Mouse (Mus musculus): ENCODE results near the gene Shc4. TPM values are rescaled to one million over a fixed set of nuclear protein-coding genes. Genes with fewer than 3 reads are reported as not detected.

The Shc4 gene
- polyA plus RNA-seq, 1 experiment from 2014 or later, result 4.3 TPM

DNA sequence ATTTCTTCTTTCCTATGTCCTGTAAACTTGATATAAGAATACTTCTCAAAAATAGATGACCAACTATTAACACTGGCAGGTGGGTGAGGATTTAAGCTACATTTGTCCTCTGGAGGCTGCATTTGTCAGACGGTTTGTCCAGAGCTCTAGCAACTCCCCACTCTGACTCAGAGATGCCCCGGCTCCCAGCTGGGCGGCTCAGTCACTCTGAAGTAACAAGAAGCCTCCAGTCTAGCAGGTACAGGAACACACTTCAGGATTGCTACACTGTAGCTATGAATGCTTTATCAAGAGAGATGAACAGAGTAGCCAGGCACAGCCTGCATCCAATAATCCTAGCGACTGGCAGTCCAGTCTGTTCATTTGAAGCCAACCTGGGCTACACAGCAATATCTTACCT lies 125.0 kb downstream of the Shc4 start:
- peaks cover 22% of the 10 kb centered on the region for H3K36me3 ChIP-seq
- no peak overlapping the region for H3K4me2 ChIP-seq
- H3K27me3 ChIP-seq (replicated peaks), result no peaks in the 10 kb centered on the region
- no peak overlapping the region for H3K9ac ChIP-seq (replicated peaks)
- 84% methylated on average over 4 of the region's 4 CpGs for WGBS
- H3K27ac ChIP-seq (replicated peaks), result no peak overlapping the region
- no peaks in the 10 kb centered on the region for H3K9me3 ChIP-seq (replicated peaks)
- H3K4me3 ChIP-seq (replicated peaks), result no peak overlapping the region
- ATAC-seq (ENCODE audit: low FRiP score), result no peak
- no peaks in the 10 kb centered on the region for H3K4me1 ChIP-seq

DNA sequence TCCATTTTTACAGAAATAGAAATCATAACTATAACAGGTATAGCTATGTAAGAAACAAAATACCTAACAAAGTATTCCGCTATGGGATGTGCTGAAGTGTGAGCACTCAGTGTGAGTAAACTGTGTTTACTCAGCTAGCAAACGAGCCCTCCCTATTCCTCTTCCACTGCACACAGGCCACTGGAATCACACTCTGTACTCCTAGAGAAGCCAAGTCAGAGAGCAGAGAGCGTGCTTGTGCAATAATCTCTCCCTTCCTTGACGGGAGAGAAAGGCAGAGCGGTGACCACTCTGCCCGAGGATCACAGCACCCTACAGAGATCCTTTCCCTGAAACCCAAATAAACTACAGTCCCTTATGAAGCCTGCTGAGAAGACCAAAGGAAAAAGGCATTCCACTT lies 125.7 kb downstream of the Shc4 start:
- Histone ChIP-seq H3K4me2 (no peak overlapping the region), H3K9ac (replicated peaks) (no peak overlapping the region), H3K36me3 (peaks cover 27% of the 10 kb centered on the region), H3K27ac (replicated peaks) (no peak overlapping the region), H3K9me3 (replicated peaks) (no peaks in the 10 kb centered on the region), H3K4me3 (replicated peaks) (no peak overlapping the region), H3K27me3 (replicated peaks) (no peaks in the 10 kb centered on the region), H3K4me1 (no peaks in the 10 kb centered on the region)
- no peak for ATAC-seq (ENCODE audit: low FRiP score)
- WGBS, result 86% methylated on average over 6 of the region's 6 CpGs

DNA sequence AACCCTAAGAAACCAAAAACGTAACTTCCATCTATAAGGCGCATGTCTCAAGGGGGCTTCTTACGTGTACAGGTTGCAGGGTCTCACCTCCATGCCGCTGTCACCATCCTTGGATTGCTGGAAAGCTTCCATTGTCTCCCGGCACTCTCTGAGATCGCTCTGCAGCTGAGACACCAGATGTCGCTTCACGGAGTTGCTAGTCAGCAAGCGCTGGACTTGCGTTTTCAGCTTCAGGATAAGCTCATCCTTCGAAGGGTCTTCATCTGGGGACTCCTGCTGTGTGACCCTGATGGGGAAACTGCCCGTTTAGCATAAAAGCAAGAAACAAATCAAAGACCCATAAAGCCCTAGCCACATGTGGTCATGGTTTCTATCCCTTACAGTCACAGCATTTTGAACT lies 129.2 kb downstream of the Shc4 start:
- H3K9me3 ChIP-seq (replicated peaks), result no peaks in the 10 kb centered on the region
- H3K36me3 ChIP-seq, result peaks cover 11% of the 10 kb centered on the region
- H3K27ac ChIP-seq (replicated peaks), result no peak overlapping the region
- H3K4me1 ChIP-seq, result no peaks in the 10 kb centered on the region
- ATAC-seq (ENCODE audit: low FRiP score), result no peak
- WGBS, result 72% methylated on average over 12 of the region's 12 CpGs
- H3K4me2 ChIP-seq, result no peak overlapping the region
- no peak overlapping the region for H3K4me3 ChIP-seq (replicated peaks)
- no peak overlapping the region for H3K9ac ChIP-seq (replicated peaks)
- H3K27me3 ChIP-seq (replicated peaks), result no peaks in the 10 kb centered on the region

DNA sequence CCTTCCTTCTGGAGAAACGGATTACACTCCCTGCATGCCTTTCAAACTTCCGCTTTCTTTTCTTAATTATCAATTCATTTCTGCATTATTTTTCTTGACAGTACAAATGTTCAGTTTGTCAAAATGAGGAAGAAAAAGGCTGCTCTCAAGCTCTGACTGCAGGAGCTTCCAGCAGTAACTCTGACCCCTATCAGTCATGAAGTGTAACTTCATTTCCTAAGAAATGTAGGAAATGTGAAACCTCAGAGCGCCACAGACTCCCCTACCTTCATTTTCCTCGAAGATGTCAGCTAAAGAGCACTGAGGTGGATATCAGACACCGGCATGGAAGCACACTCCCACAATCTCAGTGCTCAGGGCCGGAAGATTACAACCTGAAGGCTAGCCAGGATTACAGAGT lies 129.9 kb downstream of the Shc4 start:
- no peak for ATAC-seq (ENCODE audit: low FRiP score)
- 86% methylated on average over 6 of the region's 6 CpGs for WGBS
- Histone ChIP-seq H3K27ac (replicated peaks) (no peak overlapping the region), H3K36me3 (peaks cover 11% of the 10 kb centered on the region), H3K9me3 (replicated peaks) (no peaks in the 10 kb centered on the region), H3K4me3 (replicated peaks) (no peak overlapping the region), H3K4me1 (no peaks in the 10 kb centered on the region), H3K4me2 (no peak overlapping the region), H3K27me3 (replicated peaks) (no peaks in the 10 kb centered on the region), H3K9ac (replicated peaks) (no peak overlapping the region)

DNA sequence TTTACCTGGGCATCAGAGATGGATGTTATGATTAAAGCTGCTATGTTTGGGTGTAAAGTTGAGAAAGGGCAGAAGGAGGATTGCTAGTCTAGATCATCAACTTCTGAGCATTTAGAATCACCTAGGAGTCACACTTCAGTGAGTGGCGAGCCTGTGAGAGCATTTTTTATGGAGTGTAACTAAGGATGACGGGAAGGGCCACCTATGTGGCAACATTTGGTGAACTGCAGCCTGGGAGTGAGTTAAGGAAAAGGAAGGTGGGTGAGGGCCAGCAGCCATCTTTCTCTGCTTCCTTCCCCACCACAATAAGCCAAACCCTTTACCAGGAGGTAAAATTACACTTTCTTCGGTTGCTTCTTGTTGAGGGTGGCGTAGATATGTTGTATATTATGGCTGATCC lies 132.1 kb downstream of the Shc4 start:
- no peak overlapping the region for H3K27ac ChIP-seq (replicated peaks)
- H3K4me2 ChIP-seq, result no peak overlapping the region
- H3K4me3 ChIP-seq (replicated peaks), result no peak overlapping the region
- H3K4me1 ChIP-seq, result no peaks in the 10 kb centered on the region
- ATAC-seq (ENCODE audit: low FRiP score), result no peak
- 93% methylated on average over 4 of the region's 4 CpGs for WGBS
- no peak overlapping the region for H3K9ac ChIP-seq (replicated peaks)
- H3K36me3 ChIP-seq, result peaks cover 23% of the 10 kb centered on the region
- no peaks in the 10 kb centered on the region for H3K27me3 ChIP-seq (replicated peaks)
- H3K9me3 ChIP-seq (replicated peaks), result no peaks in the 10 kb centered on the region

DNA sequence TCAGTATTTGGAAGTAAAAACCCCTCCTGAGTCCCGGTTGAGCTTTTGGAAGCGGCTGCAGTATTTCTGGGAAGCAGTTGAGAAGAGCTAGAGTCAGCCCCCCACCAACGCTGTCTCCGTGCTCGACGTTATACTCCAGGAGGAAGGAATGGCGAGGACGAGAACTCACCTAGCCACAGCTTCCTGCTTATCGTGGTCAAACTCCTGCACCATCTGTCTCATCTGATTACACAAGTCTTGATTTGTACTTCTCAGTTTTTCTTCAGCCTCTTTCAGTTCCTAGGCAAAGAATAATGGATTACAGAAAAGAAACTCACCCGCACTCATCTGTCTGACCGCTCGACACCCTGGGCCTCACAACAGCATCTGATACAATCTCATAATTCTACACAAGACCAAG lies 134.7 kb downstream of the Shc4 start:
- no peak overlapping the region for H3K9ac ChIP-seq (replicated peaks)
- H3K27me3 ChIP-seq (replicated peaks), result no peaks in the 10 kb centered on the region
- H3K9me3 ChIP-seq (replicated peaks), result no peaks in the 10 kb centered on the region
- H3K4me3 ChIP-seq (replicated peaks), result no peak overlapping the region
- ATAC-seq (ENCODE audit: low FRiP score), result no peak
- no peak overlapping the region for H3K4me2 ChIP-seq
- peaks cover 30% of the 10 kb centered on the region for H3K36me3 ChIP-seq
- H3K27ac ChIP-seq (replicated peaks), result no peak overlapping the region
- 94% methylated on average over 12 of the region's 12 CpGs for WGBS
- no peaks in the 10 kb centered on the region for H3K4me1 ChIP-seq

DNA sequence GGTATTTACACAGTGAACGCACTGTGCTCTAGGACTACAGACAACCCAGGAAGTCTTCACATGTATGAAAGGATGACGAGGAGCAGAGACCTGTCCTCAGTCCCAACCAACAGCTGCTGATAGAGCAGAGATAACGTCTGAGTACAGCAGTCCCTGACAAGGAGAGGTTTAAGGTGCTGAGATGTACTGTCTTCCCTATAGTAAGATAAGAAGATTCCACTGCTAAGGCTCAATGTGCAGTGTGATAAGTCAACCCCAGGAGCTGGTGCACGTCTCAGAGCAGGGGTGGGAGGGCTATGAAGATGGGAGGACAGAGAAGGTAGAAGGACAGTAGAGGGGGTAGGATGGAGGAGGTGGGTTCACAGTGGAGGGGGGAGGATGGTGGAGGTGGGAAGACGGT lies 142.9 kb downstream of the Shc4 start:
- Histone ChIP-seq H3K9ac (replicated peaks) (no peak overlapping the region), H3K4me3 (replicated peaks) (no peak overlapping the region), H3K36me3 (peaks cover 27% of the 10 kb centered on the region), H3K27ac (replicated peaks) (no peak overlapping the region), H3K27me3 (replicated peaks) (no peaks in the 10 kb centered on the region), H3K4me2 (no peak overlapping the region), H3K9me3 (replicated peaks) (no peaks in the 10 kb centered on the region), H3K4me1 (no peaks in the 10 kb centered on the region)
- ATAC-seq (ENCODE audit: low FRiP score), result no peak
- 91% methylated on average over 5 of the region's 5 CpGs for WGBS

DNA sequence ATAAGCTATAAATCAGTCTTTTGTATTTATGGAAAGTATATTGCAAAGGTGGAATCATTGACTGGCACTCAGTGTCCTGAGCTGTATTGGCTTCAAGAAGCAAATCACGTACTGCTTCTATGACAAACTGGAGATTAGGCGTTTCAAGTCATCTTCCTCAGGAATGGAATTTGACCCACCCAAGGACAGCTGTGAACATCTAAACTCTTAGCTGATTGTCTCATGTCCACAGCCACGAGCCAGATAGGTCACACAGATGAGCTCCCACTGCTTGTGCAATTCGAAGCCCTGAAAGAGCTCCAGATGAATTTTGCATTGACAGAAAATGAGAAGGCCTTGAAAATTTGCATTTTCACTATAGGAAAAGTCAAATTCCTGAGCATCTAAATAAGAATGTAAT lies 146.3 kb downstream of the Shc4 start:
- Histone ChIP-seq H3K4me2 (no peak overlapping the region), H3K36me3 (peaks cover 33% of the 10 kb centered on the region), H3K9me3 (replicated peaks) (no peaks in the 10 kb centered on the region), H3K27ac (replicated peaks) (no peak overlapping the region), H3K27me3 (replicated peaks) (no peaks in the 10 kb centered on the region), H3K4me1 (no peaks in the 10 kb centered on the region), H3K4me3 (replicated peaks) (no peak overlapping the region), H3K9ac (replicated peaks) (no peak overlapping the region)
- WGBS, result 84% methylated on average over 4 of the region's 4 CpGs
- ATAC-seq (ENCODE audit: low FRiP score), result no peak

Other genes with a start within 250 kb of the Shc4 start
- 0.26 and 0.27 TPM in 2 replicates for gene Gm9913, start 219.1 kb downstream of the Shc4 start, polyA plus RNA-seq (2015; fragmentation: Nextera tagmentation; extraction: Ambion mirVana)
- 3.2 and 4.8 TPM in 2 replicates for gene Fbn1, start 216.2 kb downstream of the Shc4 start, polyA plus RNA-seq (2015; fragmentation: Nextera tagmentation; extraction: Ambion mirVana)
- 2.1 and 2.8 TPM in 2 replicates for gene Cep152, start 99.0 kb downstream of the Shc4 start, polyA plus RNA-seq (2015; fragmentation: Nextera tagmentation; extraction: Ambion mirVana)
- 342 and 377 TPM in 2 replicates for gene Eid1, start 51.1 kb downstream of the Shc4 start, polyA plus RNA-seq (2015; fragmentation: Nextera tagmentation; extraction: Ambion mirVana)
- gene Secisbp2l, start 58.7 kb upstream of the Shc4 start, polyA plus RNA-seq (2015; fragmentation: Nextera tagmentation; extraction: Ambion mirVana), result 23.0 and 26.1 TPM in 2 replicates
- 34.1 and 37.9 TPM in 2 replicates for gene Galk2, start 135.0 kb upstream of the Shc4 start, polyA plus RNA-seq (2015; fragmentation: Nextera tagmentation; extraction: Ambion mirVana)
- gene Cops2, start 135.0 kb upstream of the Shc4 start, polyA plus RNA-seq (2015; fragmentation: Nextera tagmentation; extraction: Ambion mirVana), result 58.0 and 66.4 TPM in 2 replicates

Data from neural tube, embryonic 15.5 days (tissue).